Mouse (Mus musculus): ENCODE results near the gene Alpk1.

The Alpk1 gene

GRCm38 (mm10) chr3:127743614-127744365 lies 36.5 kb downstream of the Alpk1 start:
- no peak for DNase-seq (ENCODE audit: low spot score)

DNA sequence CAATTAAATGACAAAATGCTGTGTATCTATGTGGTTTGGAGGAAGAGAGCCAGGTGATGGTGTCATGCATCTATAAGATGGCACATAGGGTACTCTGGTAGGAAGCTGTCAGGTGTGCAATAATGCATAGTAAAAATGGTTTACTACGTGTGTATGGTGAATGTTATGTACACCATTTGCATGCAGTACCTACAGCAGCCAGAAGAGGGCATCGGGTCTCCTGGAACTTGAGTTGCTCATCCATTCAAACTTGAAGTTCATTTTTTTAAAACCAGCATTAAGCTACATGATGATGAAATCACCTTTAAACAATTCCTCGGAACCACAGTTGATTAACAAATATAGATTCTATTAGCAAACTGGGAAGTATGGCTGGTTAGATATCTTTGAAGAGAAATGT lies 38.9 kb downstream of the Alpk1 start:
- no peak for DNase-seq (ENCODE audit: low spot score)

GRCm38 (mm10) chr3:127737876-127738275 lies 42.5 kb downstream of the Alpk1 start:
- no peak for DNase-seq (ENCODE audit: low spot score)

DNA sequence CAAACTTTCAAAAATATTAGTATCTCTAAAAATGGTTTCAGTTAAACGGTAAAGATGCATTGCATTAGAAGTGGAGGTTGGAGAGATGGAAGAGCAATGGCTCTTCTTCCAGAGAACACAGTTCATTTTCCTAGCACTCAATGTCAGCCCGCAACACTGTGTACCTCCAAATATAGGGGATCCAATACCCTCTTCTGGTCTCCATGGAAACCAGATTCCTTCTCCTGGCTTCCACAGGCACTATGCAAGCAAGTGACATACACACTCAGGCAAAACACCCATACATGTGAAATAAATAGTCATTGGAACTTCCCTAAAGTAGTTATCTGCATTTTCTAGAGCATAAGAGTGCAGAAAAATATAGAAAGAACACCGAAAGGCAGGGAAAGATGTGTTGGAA lies 44.9 kb downstream of the Alpk1 start:
- no peak for DNase-seq (ENCODE audit: low spot score)

DNA sequence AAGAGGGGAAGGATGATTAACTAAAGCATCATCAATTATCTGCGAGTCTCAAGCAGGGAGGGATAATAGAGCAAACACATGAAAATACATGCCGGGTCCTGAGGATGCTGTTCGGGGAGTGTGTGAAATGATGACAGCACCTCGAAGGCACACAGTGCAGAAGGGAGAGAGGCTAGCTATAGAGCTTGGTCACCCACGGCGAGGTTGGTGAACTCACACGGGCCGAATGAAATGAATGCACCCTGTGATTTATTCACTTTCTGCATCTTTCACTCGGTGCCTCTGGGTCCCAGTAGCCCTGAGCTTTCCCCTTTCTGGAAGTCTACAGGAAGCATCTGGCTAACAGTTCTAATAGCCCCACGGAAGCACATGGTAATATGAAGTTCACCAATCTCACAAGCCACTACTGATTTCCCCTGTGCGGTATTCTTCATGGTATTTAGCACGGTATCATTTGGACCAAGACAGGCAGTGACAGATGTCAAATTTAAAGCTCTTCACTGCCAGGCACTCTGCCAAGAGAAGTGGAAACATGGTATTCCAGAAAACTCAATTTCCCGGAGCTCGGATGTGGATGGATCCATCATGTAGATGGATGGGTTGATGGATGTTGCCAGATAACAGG lies 50.7 kb downstream of the Alpk1 start:
- DNase-seq (ENCODE audit: low spot score): no peak

- no peak for DNase-seq (ENCODE audit: low spot score)
These were observed 51.3 kb downstream of the Alpk1 start for GRCm38 (mm10) chr3:127728851-127729512.

- no peak for DNase-seq (ENCODE audit: low spot score)
These were observed 52.3 kb downstream of the Alpk1 start for GRCm38 (mm10) chr3:127728046-127728445.

DNA sequence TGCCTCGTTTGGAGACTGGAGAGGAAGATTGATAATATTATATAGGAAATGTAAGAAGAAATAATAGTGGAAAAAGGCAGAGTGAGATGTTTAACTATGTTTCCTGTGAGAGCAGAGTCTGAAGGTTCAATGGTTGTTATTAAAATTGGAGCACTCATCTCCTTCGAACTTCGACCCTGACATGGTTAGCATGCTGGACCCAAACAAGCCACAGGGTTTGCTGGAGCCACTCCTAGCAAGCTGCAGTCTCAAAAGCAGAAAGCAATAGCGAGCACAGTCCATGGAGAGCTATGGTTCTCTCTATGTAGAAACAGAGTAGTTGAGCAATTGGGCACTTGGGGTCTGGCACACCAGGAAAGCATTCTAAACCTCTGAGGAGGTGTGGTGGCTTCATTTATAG lies 59.4 kb downstream of the Alpk1 start:
- DNase-seq (ENCODE audit: low spot score): no peak

GRCm38 (mm10) chr3:127720050-127720449 lies 60.3 kb downstream of the Alpk1 start:
- DNase-seq (ENCODE audit: low spot score): no peak

DNA sequence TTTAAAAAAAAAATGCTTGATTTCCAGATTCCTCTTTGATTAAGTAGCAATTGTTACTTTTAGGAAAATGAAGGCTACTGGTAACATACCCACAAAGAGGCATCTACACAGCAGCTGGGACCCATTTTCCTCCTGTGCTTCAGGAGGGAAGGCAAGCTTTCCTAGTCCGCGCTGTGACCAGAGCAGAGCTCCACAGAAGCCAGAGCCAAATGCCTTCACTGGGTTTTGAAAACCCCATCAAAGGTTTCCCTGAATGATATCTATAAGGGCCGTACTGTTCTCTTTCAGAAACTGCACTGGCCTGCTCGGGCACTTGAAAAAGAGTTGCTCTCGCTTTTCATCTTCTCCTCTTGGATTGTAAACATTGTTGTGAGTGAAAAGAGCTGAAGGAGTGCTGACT lies 60.7 kb downstream of the Alpk1 start:
- no peak for DNase-seq (ENCODE audit: low spot score)

GRCm38 (mm10) chr3:127716759-127717158 lies 63.6 kb downstream of the Alpk1 start:
- DNase-seq (ENCODE audit: low spot score): no peak

GRCm38 (mm10) chr3:127713112-127713511 lies 67.2 kb downstream of the Alpk1 start:
- DNase-seq (ENCODE audit: low spot score): no peak

GRCm38 (mm10) chr3:127711536-127711935 lies 68.8 kb downstream of the Alpk1 start:
- DNase-seq (ENCODE audit: low spot score): no peak

- DNase-seq (ENCODE audit: low spot score): no peak
These were observed 73.2 kb downstream of the Alpk1 start for GRCm38 (mm10) chr3:127707089-127707485.

GRCm38 (mm10) chr3:127706445-127707088 lies 73.8 kb downstream of the Alpk1 start:
- no peak for DNase-seq (ENCODE audit: low spot score)

DNA sequence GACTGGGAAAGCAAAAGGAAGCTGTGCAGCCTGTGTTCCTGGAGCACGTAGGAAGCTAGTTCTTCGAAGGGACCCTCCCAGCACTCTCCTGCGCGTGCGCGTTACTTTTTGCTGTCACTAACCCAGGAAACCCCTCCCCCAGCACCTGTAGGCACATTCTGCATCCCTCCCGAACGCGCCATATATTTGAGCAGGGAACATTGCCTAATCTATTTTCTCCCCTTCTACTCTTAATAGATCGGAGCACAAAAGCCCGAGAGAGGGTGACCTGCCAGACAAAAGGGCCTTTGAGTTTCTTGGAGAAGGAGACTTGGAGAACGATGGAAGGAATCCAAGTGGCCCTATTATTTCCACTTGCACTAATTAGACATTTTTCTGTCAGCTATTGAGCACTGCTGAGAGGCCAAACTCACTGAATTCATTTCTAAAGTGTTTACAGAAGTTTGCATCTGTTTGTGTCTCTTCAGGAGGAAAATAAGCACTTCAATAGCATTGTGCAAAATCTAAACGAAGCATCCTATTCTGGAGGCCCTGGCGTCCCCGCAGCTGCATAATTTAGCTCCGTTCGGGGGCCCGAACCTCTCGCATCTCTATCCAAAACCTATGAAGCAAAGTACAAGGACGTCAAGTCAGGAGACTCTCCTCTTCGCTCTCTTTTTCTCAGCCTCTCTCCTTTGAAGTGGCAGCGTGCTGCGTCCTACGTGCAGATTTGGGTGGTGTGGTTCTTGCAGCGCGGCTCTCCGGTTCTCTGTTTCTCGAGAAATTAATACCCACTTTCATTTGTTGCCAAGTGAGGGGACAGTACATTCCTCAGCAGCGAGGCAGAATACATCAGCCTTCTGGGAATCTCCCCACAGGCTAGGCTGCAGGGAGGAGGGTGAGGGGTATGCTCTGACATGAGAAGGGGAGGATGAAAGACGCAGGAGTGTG lies 74.5 kb downstream of the Alpk1 start:
- DNase-seq (ENCODE audit: low spot score): no peak

DNA sequence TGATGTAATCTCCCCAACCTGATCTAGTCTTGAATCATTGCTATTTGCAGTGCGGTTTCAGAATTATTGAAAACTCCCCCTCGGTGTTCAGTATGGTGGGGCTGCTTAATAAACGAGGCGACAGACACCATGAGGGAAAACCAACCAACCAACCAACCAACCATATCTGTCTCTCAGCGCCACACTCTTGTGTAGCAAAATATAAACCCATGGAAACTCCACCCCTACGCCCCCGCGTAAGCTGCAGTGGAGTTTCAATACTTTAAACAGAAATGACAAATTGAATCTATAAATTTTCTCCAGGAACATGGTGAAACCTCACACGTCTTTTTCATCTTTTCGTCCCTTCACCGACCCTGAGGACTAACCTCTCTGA lies 75.2 kb downstream of the Alpk1 start:
- no peak for DNase-seq (ENCODE audit: low spot score)

DNA sequence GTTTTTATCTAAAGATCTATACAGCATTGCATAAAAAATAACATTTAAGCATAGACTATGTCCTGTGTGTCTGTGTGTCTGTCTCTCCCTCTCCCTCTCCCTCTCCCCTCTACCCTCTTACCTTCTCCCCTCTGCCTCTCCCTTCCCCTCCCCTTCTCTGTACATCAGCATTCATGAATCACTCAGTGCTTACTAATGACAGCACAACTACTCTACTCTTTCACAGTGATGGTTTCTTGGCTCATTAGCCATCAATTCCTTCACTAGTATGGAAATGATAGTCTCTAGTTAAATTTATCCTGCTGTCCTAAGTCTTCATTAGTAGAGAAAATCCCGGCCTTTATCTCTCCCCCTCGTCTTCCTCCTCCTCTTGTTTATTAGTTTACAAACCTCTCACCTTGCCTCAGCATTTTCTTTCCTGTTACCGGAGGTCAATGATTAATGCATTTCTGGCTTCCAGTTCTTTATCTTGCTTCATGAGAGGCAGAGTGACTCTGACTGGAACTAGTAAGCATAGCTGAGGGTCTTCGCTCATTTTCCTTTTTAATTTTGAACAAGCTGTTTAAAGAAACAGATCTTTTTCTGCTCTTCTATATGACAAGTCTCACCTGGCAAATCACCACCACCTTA lies 79.0 kb downstream of the Alpk1 start:
- no peak for DNase-seq (ENCODE audit: low spot score)

- no peak for DNase-seq (ENCODE audit: low spot score)
These were observed 81.7 kb downstream of the Alpk1 start for GRCm38 (mm10) chr3:127698636-127699035.

- no peak for DNase-seq (ENCODE audit: low spot score)
These were observed 83.8 kb downstream of the Alpk1 start for GRCm38 (mm10) chr3:127696541-127696940.

Data from urinary bladder, postnatal 10 days (tissue).